Mouse (Mus musculus): Measurements from ENCODE around the gene Trim54.

Gene Trim54

GRCm38 (mm10) chr5:31105814-31106335 lies 10.6 kb upstream of the Trim54 start, which contains the start of gene Dnajc5g:
Gene Dnajc5g, plus strand, starts transcription at chr5:31106285.
- DNase-seq (ENCODE audit: low spot score) = no peak

- peak; percentile 78 for DNase-seq (ENCODE audit: low spot score)
These were observed 8.5 kb upstream of the Trim54 start, which contains the start of gene Slc30a3 for GRCm38 (mm10) chr5:31108000-31108490. Gene Slc30a3, minus strand, starts transcription at chr5:31108237.

- no peak for DNase-seq (ENCODE audit: low spot score)
These were observed 5.7 kb upstream of the Trim54 start for GRCm38 (mm10) chr5:31110781-31111180.

GRCm38 (mm10) chr5:31116912-31117311 lies 400 bp downstream of the Trim54 start:
- DNase-seq (ENCODE audit: low spot score) = no peak

GRCm38 (mm10) chr5:31121111-31121510 lies 4.6 kb downstream of the Trim54 start:
- DNase-seq (ENCODE audit: low spot score) = no peak

- no peak for DNase-seq (ENCODE audit: low spot score)
These were observed 7.0 kb downstream of the Trim54 start for GRCm38 (mm10) chr5:31123481-31123880.

GRCm38 (mm10) chr5:31126050-31126449 lies 9.5 kb downstream of the Trim54 start:
- no peak for DNase-seq (ENCODE audit: low spot score)

- DNase-seq (ENCODE audit: low spot score) = no peak
These were observed 20.4 kb downstream of the Trim54 start for GRCm38 (mm10) chr5:31136730-31137424.

GRCm38 (mm10) chr5:31137658-31138057 lies 21.1 kb downstream of the Trim54 start:
- DNase-seq (ENCODE audit: low spot score) = no peak

GRCm38 (mm10) chr5:31138241-31138967 lies 21.9 kb downstream of the Trim54 start, which contains the start of gene Ucn:
Gene Ucn, minus strand, starts transcription at chr5:31138829.
- no peak for DNase-seq (ENCODE audit: low spot score)

GRCm38 (mm10) chr5:31138968-31139425 lies 22.5 kb downstream of the Trim54 start:
- DNase-seq (ENCODE audit: low spot score) = no peak

GRCm38 (mm10) chr5:31149781-31150180 lies 33.3 kb downstream of the Trim54 start:
- no peak for DNase-seq (ENCODE audit: low spot score)

GRCm38 (mm10) chr5:31151746-31152145 lies 35.2 kb downstream of the Trim54 start:
- DNase-seq (ENCODE audit: low spot score) = no peak

GRCm38 (mm10) chr5:31153516-31154151 lies 37.1 kb downstream of the Trim54 start:
- DNase-seq (ENCODE audit: low spot score) = no peak

GRCm38 (mm10) chr5:31154152-31154553 lies 37.6 kb downstream of the Trim54 start, which contains the start of gene Mpv17:
Gene Mpv17, minus strand, starts transcription at chr5:31154251.
- DNase-seq (ENCODE audit: low spot score) = peak; percentile 86

GRCm38 (mm10) chr5:31162462-31162861 lies 46.0 kb downstream of the Trim54 start:
- no peak for DNase-seq (ENCODE audit: low spot score)

- DNase-seq (ENCODE audit: low spot score) = no peak
These were observed 48.4 kb downstream of the Trim54 start for GRCm38 (mm10) chr5:31164878-31165277.

- no peak for DNase-seq (ENCODE audit: low spot score)
These were observed 52.1 kb downstream of the Trim54 start for GRCm38 (mm10) chr5:31168630-31169029.

GRCm38 (mm10) chr5:31179301-31179765 lies 62.8 kb downstream of the Trim54 start:
- peak; percentile 43 for DNase-seq (ENCODE audit: low spot score)

- DNase-seq (ENCODE audit: low spot score) = peak; percentile 94
These were observed 63.5 kb downstream of the Trim54 start, which contains the start of the genes Gm29609 and Gtf3c2 for GRCm38 (mm10) chr5:31179766-31180630. Gene Gm29609, minus strand, starts transcription at chr5:31179911. Gene Gtf3c2, minus strand, starts transcription at chr5:31180144.
